Mouse (Mus musculus) kidney, postnatal 0 days (tissue): ENCODE measurements at regions not wholly inside any gene's neighbourhood (a gene's known extent, or its start where the extent isn't known, plus 50 kb on each side); places are given as distances from the start of the nearest gene placed in this dataset.

Source experiments
- ATAC-seq: fragments of 200-750 bp; cut with Nextera tagmentation; replicated peaks from 2 replicates; pipeline ENCODE4 v1.8.0; 2017; ENCODE audit warnings: low read depth, moderate number of reproducible peaks, moderate TSS enrichment, moderate library complexity; ENCODE audit not compliant: low FRiP score
- DNase-seq: peaks from one replicate; pipeline ENCODE4 v3.0.0-alpha.2; 2016; ENCODE audit warnings: low spot score
- H3K27ac ChIP-seq: fragments of 300-500 bp; sonication (generic); 2 replicates; pipeline ENCODE4 v1.5.1; 2014; ENCODE audit warnings: mild to moderate bottlenecking
- H3K27me3 ChIP-seq: fragments of 300-500 bp; sonication (generic); 2 replicates; pipeline ENCODE4 v1.6.1; 2014; ENCODE audit warnings: low read length, mixed read lengths; ENCODE audit not compliant: insufficient read depth
- H3K36me3 ChIP-seq: fragments of 300-500 bp; sonication (generic); 2 replicates; pipeline ENCODE4 v1.6.1; 2014; ENCODE audit warnings: low read length, mixed read lengths; ENCODE audit not compliant: insufficient read depth
- H3K4me1 ChIP-seq: fragments of 300-500 bp; sonication (generic); replicated peaks from 2 replicates; pipeline ENCODE4 v1.6.1; 2014; ENCODE audit warnings: antibody characterized with exemption, low read length, mixed read lengths; ENCODE audit not compliant: insufficient read depth
- H3K4me2 ChIP-seq: fragments of 300-500 bp; sonication (generic); 2 replicates; pipeline ENCODE4 v1.6.1; 2014; ENCODE audit warnings: mild to moderate bottlenecking, low read length, moderate library complexity, mixed read lengths
- H3K4me3 ChIP-seq: fragments of 300-500 bp; sonication (generic); replicated peaks from 2 replicates; pipeline ENCODE4 v1.5.1; 2014; ENCODE audit warnings: low read depth, low read length
- H3K9ac ChIP-seq: fragments of 300-500 bp; sonication (generic); 2 replicates; pipeline ENCODE4 v1.6.1; 2014; ENCODE audit warnings: low read depth, low read length
- H3K9me3 ChIP-seq: fragments of 300-500 bp; sonication (generic); replicated peaks from 2 replicates; pipeline ENCODE4 v1.6.1; 2016; ENCODE audit warnings: low read length, inconsistent platforms, mixed read lengths
- CTCF ChIP-seq: IDR thresholded peaks from 2 replicates; pipeline ENCODE4 v1.5.1; 2016; ENCODE audit warnings: antibody characterized with exemption, low read depth, mild to moderate bottlenecking, moderate library complexity
- WGBS: fragments of 180-500 bp; shearing (Covaris S2); extraction: QIAGEN DNeasy Blood & Tissue Kit; methylation state at CpG from one replicate; pipeline ENCODE4 v1.1.7; 2014; 5-methylcytosine and 5-hydroxymethylcytosine counted together

GRCm38 (mm10) chr10:122618854-122619253 is 59.7 kb upstream of the Ppm1h start:
- no peaks in the 10 kb centered on the region for H3K27me3 ChIP-seq
- no peaks in the 10 kb centered on the region for H3K36me3 ChIP-seq
- 30% methylated on average over 3 of the region's 3 CpGs for WGBS
- H3K4me3 ChIP-seq: no peak overlapping the region
- DNase-seq: peak; percentile 62
- no peak overlapping the region for H3K9ac ChIP-seq
- no peak overlapping the region for H3K4me2 ChIP-seq
- H3K9me3 ChIP-seq: no peaks in the 10 kb centered on the region
- no peak for TF ChIP-seq CTCF
- no peak overlapping the region for H3K27ac ChIP-seq
- H3K4me1 ChIP-seq: peaks cover 7% of the 10 kb centered on the region
- 0 out of 2 replicates have a peak, but pooled peaks have one; percentile 56 for ATAC-seq

GRCm38 (mm10) chr10:122619406-122620116 is 59.0 kb upstream of the Ppm1h start:
- ATAC-seq: peak; percentile 49; the same call in 1 of the 2 replicates
- no peak overlapping the region for H3K27ac ChIP-seq
- no peak for TF ChIP-seq CTCF
- peak; percentile 66 for DNase-seq
- H3K9ac ChIP-seq: no peak overlapping the region
- H3K4me2 ChIP-seq: no peak overlapping the region
- no peak overlapping the region for H3K4me3 ChIP-seq
- WGBS: 25% methylated on average over 16 of the region's 16 CpGs
- H3K36me3 ChIP-seq: no peaks in the 10 kb centered on the region
- no peaks in the 10 kb centered on the region for H3K27me3 ChIP-seq
- peaks cover 7% of the 10 kb centered on the region for H3K4me1 ChIP-seq
- H3K9me3 ChIP-seq: no peaks in the 10 kb centered on the region
